Mouse (Mus musculus) kidney, adult 9 months (tissue): ENCODE measurements around the gene Plekhb1.

Source experiments
- DNase-seq: peaks from one replicate; pipeline ENCODE4 v3.0.0; 2022

Plekhb1 gene

GRCm38 (mm10) chr7:100656739-100657138 is 5.5 kb downstream of the Plekhb1 start:
- no peak for DNase-seq

- DNase-seq: no peak
Observed at GRCm38 (mm10) chr7:100654441-100654840, 7.8 kb downstream of the Plekhb1 start.

- DNase-seq: no peak
Observed at GRCm38 (mm10) chr7:100653480-100654266, 8.5 kb downstream of the Plekhb1 start.

- no peak for DNase-seq
Observed at GRCm38 (mm10) chr7:100651011-100651410, 11.2 kb downstream of the Plekhb1 start.

GRCm38 (mm10) chr7:100650421-100650820 is 11.8 kb downstream of the Plekhb1 start:
- DNase-seq: no peak

- DNase-seq: no peak
Observed at GRCm38 (mm10) chr7:100649826-100650225, 12.4 kb downstream of the Plekhb1 start.

DNA sequence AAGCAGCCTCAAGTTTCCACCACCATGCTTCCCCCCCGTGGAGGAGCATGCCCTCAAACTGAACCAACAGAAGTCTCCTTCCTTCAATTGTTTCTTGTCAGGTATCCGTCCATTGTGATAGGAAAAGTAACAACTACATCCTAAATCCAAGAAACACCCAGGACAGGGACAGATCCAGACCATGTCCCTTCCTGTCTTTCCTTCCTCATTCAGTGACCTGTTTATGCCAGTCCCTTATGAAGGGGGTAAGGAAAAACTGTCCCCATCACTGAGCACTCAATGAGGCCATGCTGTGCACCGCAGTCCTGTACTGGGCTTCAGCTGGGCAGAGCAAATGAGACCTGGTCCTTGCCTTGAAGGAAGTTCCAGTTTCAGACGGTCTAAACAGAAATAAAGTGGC is 13.1 kb downstream of the Plekhb1 start:
- DNase-seq: no peak

- peak; percentile 73 for DNase-seq
Observed at GRCm38 (mm10) chr7:100645147-100645546, 17.1 kb downstream of the Plekhb1 start.

DNA sequence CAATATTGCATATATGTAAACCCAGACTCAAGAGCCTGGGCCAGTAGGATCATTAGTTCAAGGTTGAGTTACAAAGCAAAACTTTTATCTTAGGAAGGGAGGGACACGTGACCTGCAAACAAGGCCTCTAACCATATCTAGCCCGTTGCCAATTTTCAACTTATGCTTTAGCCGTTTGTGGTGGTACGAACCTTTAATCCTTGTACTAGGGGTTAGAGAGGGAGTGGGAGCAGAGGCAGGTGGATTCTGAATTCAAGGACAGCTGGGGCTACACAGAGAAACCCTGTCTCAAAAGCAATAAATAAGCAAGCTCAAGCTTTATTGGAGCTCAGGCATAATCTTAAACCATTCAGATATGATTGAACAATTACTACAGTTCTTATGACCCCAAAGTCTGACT is 19.8 kb downstream of the Plekhb1 start:
- no peak for DNase-seq

DNA sequence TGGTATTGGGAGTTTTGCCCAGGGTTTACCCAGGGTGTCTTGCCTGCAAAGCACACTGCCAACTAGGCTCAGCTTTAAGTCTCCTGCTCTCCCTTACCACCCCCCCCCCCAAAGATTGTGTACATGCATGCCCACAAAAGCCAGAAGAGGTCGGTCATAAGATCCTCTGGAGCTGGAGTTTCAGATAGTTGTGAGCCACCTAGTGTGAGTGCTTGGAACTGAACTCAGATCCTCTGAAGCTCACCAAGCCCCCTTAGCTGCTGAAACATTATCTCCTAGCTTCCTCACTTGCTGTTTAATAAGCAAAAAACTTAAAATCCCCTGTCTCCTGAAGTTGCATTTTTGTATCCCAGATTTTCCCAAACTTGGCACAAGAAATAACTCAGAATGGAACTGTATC is 24.6 kb downstream of the Plekhb1 start:
- DNase-seq: peak; percentile 37

GRCm38 (mm10) chr7:100624538-100624937 is 37.7 kb downstream of the Plekhb1 start:
- peak; percentile 93 for DNase-seq

- DNase-seq: no peak
Observed at GRCm38 (mm10) chr7:100622277-100622676, 39.9 kb downstream of the Plekhb1 start.

DNA sequence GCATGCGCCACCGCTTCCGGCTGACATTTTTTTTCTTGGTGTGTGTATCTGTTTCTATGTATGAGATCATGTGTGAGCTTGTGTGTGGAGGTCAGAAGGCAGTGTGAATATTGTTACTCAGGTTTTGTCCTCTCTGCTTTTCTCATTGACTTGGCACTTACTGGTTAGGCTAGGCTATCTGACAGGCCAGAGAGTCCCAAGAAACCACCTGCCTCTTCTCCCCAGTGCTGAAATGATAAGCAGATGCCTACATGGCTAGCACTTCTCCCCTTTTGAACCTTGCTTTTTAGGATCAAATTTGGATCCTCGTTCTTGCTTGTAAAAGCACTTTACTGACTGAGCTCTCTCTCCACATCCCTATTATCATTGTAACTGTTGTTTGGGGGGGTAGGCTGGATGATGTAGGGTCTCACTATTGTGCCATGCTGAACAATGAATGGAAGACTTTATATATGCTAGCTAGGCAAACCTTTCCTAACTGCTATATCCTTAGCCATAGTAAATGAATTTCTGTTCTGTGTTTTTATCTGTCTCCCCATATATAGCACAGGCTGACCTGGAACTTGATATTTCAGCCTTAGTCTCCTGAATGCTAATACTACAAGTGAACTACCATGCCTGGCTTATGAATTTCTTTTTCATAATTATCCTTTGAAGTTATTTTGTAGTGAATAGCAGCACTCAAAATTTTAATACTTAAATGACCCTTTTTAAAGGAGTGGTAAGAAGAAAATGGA is 45.9 kb downstream of the Plekhb1 start:
- no peak for DNase-seq

- no peak for DNase-seq
Observed at GRCm38 (mm10) chr7:100608910-100609309, 53.3 kb downstream of the Plekhb1 start.

GRCm38 (mm10) chr7:100608130-100608741 is 54.0 kb downstream of the Plekhb1 start, which contains the start of gene Mrpl48:
Mrpl48 (minus strand) TSS chr7:100608301.
- DNase-seq: peak; percentile 43

- DNase-seq: peak; percentile 99
Observed at GRCm38 (mm10) chr7:100607214-100608129, 54.7 kb downstream of the Plekhb1 start, which contains the start of gene Rab6a. Rab6a (plus strand) TSS chr7:100607410.

- no peak for DNase-seq
Observed at GRCm38 (mm10) chr7:100600211-100600610, 62.0 kb downstream of the Plekhb1 start.

- no peak for DNase-seq
Observed at GRCm38 (mm10) chr7:100593349-100593748, 68.9 kb downstream of the Plekhb1 start.
